17 mouse cellular contexts compared by ENCODE assay signal in genomic region chr17:71202136-71202535, GRCm38 (mm10). TPM values are rescaled to one million over a fixed set of nuclear protein-coding genes. Genes with fewer than 3 reads are reported as not detected.
DNase-seq lines count a peak whose midpoint lies in the region; ATAC-seq lines count a peak whose summit lies in the region.
"Had no signal": no experiment of that assay in that cellular context is flagged by ENCODE, and none has a peak within 500 bp of the region (broad histone marks: within the 10 kb centered on the region; RNA-seq: fewer than 3 reads in every experiment).

No protein-coding gene starts in this region.

- H3K4me3 ChIP-seq in hindbrain, embryonic 10.5 days, result no peak overlapping the region
- H3K4me3 ChIP-seq in hindbrain, embryonic 14.5 days (replicated peaks; ENCODE audit: low read length), result no peak overlapping the region
- H3K4me3 ChIP-seq: gastrocnemius, adult 2 months; layer of hippocampus, adult 2 months had no signal

- no peaks in the 10 kb centered on the region for H3K27me3 ChIP-seq in hindbrain, embryonic 10.5 days (ENCODE audit: insufficient read depth, poor library complexity, severe bottlenecking)
- H3K27me3 ChIP-seq in hindbrain, embryonic 14.5 days (ENCODE audit: control insufficient read depth, insufficient read depth, low read length), result no peaks in the 10 kb centered on the region

- no peak overlapping the region for H3K27ac ChIP-seq in hindbrain, embryonic 10.5 days
- no peak overlapping the region for H3K27ac ChIP-seq in hindbrain, embryonic 14.5 days
- H3K27ac ChIP-seq: gastrocnemius, adult 2 months; layer of hippocampus, adult 2 months; liver, embryonic 14.5 days had no signal

- no peak overlapping the region for H3K4me2 ChIP-seq in hindbrain, embryonic 14.5 days (replicated peaks)
- H3K4me2 ChIP-seq: midbrain, embryonic 11.5 days had no signal

- ATAC-seq in hindbrain, embryonic 14.5 days (ENCODE audit: low FRiP score), result no peak
- ATAC-seq: forebrain, postnatal 0 days; hindbrain, embryonic 16.5 days had no signal

- H3K9me3 ChIP-seq in hindbrain, embryonic 10.5 days, result no peaks in the 10 kb centered on the region
- H3K9me3 ChIP-seq in hindbrain, embryonic 14.5 days (ENCODE audit: control insufficient read depth, low read length), result no peaks in the 10 kb centered on the region

- 0 out of 2 replicates have a peak, but pooled peaks cover 2% of the 10 kb centered on the region for H3K36me3 ChIP-seq in hindbrain, embryonic 10.5 days
- H3K36me3 ChIP-seq in hindbrain, embryonic 14.5 days (replicated peaks; ENCODE audit: control insufficient read depth, insufficient read depth), result no peaks in the 10 kb centered on the region

- H3K9ac ChIP-seq in hindbrain, embryonic 14.5 days, result no peak overlapping the region; the same call in 1 of the 2 replicates
- H3K9ac ChIP-seq: forebrain, postnatal 0 days; liver, embryonic 14.5 days had no signal

- peaks cover 20% of the 10 kb centered on the region for H3K4me1 ChIP-seq in hindbrain, embryonic 10.5 days (replicated peaks)
- peaks cover 3% of the 10 kb centered on the region; the same call in 1 of the 2 replicates for H3K4me1 ChIP-seq in hindbrain, embryonic 14.5 days (replicated peaks; ENCODE audit: control insufficient read depth, insufficient read depth, low read length)

- DNase-seq in hindbrain, embryonic 10.5 days (ENCODE audit: low spot score), result peak; percentile 37
- DNase-seq in hindbrain, embryonic 14.5 days (ENCODE audit: low spot score), result no peak
- peak; percentile 75 to 87 for DNase-seq in kidney, adult 8-10 months
- peak; percentile 65 to 88 for DNase-seq in kidney, postnatal 36 days
- no peak for DNase-seq in retina, embryonic 14.5 days (ENCODE audit: low spot score)
- no peak for DNase-seq in cerebellum, adult 9-10 months
- DNase-seq in gastrocnemius, postnatal 4 days (ENCODE audit: low spot score in 2 of 2), result no peak
- DNase-seq: cerebellum, adult 11-12 months; forebrain, postnatal 0 days; gastrocnemius, adult 2 months; heart, postnatal 10 days; lung, postnatal 4 days; thymus, postnatal 25 days had no signal

- WGBS in hindbrain, embryonic 10.5 days, result 53% methylated on average over 4 of the region's 4 CpGs
- WGBS in hindbrain, embryonic 14.5 days, result 65% methylated on average over 4 of the region's 4 CpGs

RNA-seq across cellular contexts. Expression of gene Lpin2, which starts 19.8 kb away (rescaled TPM):
- polyA plus RNA-seq in hindbrain, embryonic 10.5 days (2016; fragmentation: Nextera tagmentation; extraction: Ambion mirVana), result 31.1 and 33.9 TPM in 2 replicates
- polyA plus RNA-seq in hindbrain, embryonic 14.5 days (2014; fragmentation: Nextera tagmentation; extraction: Ambion mirVana), result 44.1 and 45.7 TPM in 2 replicates
- total RNA-seq in gastrocnemius, postnatal 4 days (2021), result 10 to 100 TPM; 20.9 to 21.9 TPM

Comparison
In these comparisons a context has a peak if more than half of its experiments do, and no peak if none do; other contexts are left out.
1. DNase-seq: peak in hindbrain, embryonic 10.5 days (single experiment), kidney, adult 8-10 months (2 of 2) and kidney, postnatal 36 days (2 of 2); none in hindbrain, embryonic 14.5 days (single experiment), retina, embryonic 14.5 days (single experiment), cerebellum, adult 9-10 months (single experiment) and gastrocnemius, postnatal 4 days (0 of 2).